Mouse (Mus musculus): ENCODE results near the gene Sbno1. TPM values are rescaled to one million over a fixed set of nuclear protein-coding genes. Genes with fewer than 3 reads are reported as not detected.

Sbno1 gene
- polyA plus RNA-seq, 1 experiment from 2014 or later, result 93.5 TPM

DNA sequence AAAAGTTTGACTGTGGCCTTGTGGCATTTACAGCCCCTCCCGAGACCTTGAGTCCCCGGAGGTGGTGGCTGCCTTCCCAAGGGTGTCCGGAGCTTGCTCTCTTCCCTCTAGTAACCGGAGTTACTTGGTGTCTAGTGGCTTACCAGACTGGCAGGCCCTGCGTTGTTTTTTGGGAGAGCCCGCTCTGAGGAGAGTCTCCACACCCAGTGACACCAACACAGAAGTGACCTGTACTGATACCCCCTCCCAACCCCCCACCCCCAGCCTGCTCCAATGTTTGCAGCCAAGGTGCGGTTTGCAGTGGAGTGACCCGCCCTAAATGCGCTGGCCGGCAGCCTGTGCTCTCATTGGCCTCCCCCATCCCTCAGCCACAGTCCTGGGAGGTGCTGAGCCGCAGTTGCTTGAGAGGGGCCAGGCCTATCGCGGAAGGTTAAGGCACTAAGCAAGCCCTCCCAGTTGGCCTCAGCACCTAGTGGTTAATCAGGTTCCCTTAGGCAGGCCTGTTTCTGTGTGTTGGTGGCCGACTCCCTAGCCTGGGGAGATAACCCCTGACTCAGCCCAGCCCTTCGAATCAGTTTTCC, 20.6 kb upstream of the Sbno1 start:
- peak; percentile 85 for DNase-seq (ENCODE audit: low spot score)
- H3K27me3 ChIP-seq (replicated peaks; ENCODE audit: control insufficient read depth, insufficient read depth, low read length), result no peaks in the 10 kb centered on the region
- H3K9ac ChIP-seq (ENCODE audit: low read length), result peak overlapping the region; percentile 86
- WGBS, result 2% methylated on average over 15 of the region's 15 CpGs
- H3K36me3 ChIP-seq (ENCODE audit: control insufficient read depth, insufficient read depth, low read length), result peaks cover 47% of the 10 kb centered on the region
- H3K4me2 ChIP-seq (ENCODE audit: low read length), result peak overlapping the region; percentile 68
- H3K9me3 ChIP-seq (ENCODE audit: control insufficient read depth, low read length), result no peaks in the 10 kb centered on the region
- H3K27ac ChIP-seq (ENCODE audit: low read depth), result peak overlapping the region; percentile 88
- peak; percentile 75 for ATAC-seq (replicated peaks; ENCODE audit: low FRiP score, low TSS enrichment, low read depth)
- H3K4me3 ChIP-seq (ENCODE audit: low read depth, low read length), result peak overlapping the region; percentile 76
- H3K4me1 ChIP-seq (replicated peaks; ENCODE audit: control insufficient read depth, insufficient read depth, low read length), result peaks cover 18% of the 10 kb centered on the region

DNA sequence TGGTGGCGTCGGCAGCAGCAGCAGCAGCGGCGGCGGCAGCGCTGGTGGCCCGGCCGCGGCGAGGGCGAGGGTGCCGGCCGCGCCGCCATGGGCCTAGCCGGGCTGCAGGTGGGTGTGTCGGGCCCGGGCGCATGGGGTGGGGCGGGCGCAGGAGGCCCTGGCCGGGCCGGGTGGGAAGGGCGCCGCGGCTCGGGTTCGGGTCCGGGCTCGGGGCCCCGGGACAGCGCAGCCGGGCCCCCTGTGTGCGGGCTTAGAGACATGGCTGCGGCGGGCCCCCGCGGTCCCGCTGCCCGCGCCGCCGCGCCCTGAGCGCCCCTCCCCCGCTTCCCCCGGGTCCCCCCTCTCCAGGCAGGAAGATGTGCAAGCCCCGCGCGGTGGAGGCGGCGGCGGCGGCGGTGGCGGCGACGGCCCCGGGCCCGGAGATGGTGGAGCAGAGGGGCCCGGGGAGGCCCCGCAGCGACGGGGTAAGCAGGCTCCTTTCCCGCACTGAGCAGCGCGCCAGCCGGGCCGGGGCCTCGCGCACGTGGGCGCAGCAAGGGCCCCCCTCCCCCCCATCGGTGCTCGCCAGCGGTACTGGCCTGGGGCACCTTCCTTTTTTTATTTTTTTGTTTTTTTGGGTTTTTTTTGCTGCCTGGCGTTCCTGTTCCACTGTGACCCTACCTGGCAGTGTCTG, 20.0 kb upstream of the Sbno1 start:
- ATAC-seq (replicated peaks; ENCODE audit: low FRiP score, low TSS enrichment, low read depth) (peak; percentile 45), DNase-seq (ENCODE audit: low spot score) (peak; percentile 72)
- H3K4me3 ChIP-seq (ENCODE audit: low read depth, low read length), result peak overlapping the region; percentile 76
- 0% methylated on average over 37 of the region's 77 CpGs for WGBS
- H3K4me1 ChIP-seq (replicated peaks; ENCODE audit: control insufficient read depth, insufficient read depth, low read length), result peaks cover 20% of the 10 kb centered on the region
- peaks cover 41% of the 10 kb centered on the region for H3K36me3 ChIP-seq (ENCODE audit: control insufficient read depth, insufficient read depth, low read length)
- H3K27ac ChIP-seq (ENCODE audit: low read depth), result peak overlapping the region; percentile 88
- H3K9me3 ChIP-seq (ENCODE audit: control insufficient read depth, low read length), result no peaks in the 10 kb centered on the region
- H3K4me2 ChIP-seq (ENCODE audit: low read length), result peak overlapping the region; percentile 68
- H3K9ac ChIP-seq (ENCODE audit: low read length), result peak overlapping the region; percentile 86
- no peaks in the 10 kb centered on the region for H3K27me3 ChIP-seq (replicated peaks; ENCODE audit: control insufficient read depth, insufficient read depth, low read length)

- peak; percentile 86 for DNase-seq (ENCODE audit: low spot score)
- Histone ChIP-seq H3K27me3 (replicated peaks; ENCODE audit: control insufficient read depth, insufficient read depth, low read length) (no peaks in the 10 kb centered on the region), H3K4me2 (ENCODE audit: low read length) (peak overlapping the region; percentile 68), H3K9ac (ENCODE audit: low read length) (peak overlapping the region; percentile 86), H3K36me3 (ENCODE audit: control insufficient read depth, insufficient read depth, low read length) (peaks cover 32% of the 10 kb centered on the region), H3K4me3 (ENCODE audit: low read depth, low read length) (peak overlapping the region; percentile 76), H3K27ac (ENCODE audit: low read depth) (peak overlapping the region; percentile 88), H3K4me1 (replicated peaks; ENCODE audit: control insufficient read depth, insufficient read depth, low read length) (peaks cover 24% of the 10 kb centered on the region), H3K9me3 (ENCODE audit: control insufficient read depth, low read length) (no peaks in the 10 kb centered on the region)
- 5% methylated on average over 61 of the region's 66 CpGs for WGBS
- ATAC-seq (replicated peaks; ENCODE audit: low FRiP score, low TSS enrichment, low read depth), result peak; percentile 83
These were observed 19.1 kb upstream of the Sbno1 start for GRCm38 (mm10) chr5:124444661-124445561.

- peaks cover 25% of the 10 kb centered on the region for H3K36me3 ChIP-seq (ENCODE audit: control insufficient read depth, insufficient read depth, low read length)
- ATAC-seq (replicated peaks; ENCODE audit: low FRiP score, low TSS enrichment, low read depth), result no peak
- H3K27me3 ChIP-seq (replicated peaks; ENCODE audit: control insufficient read depth, insufficient read depth, low read length), result no peaks in the 10 kb centered on the region
- H3K4me1 ChIP-seq (replicated peaks; ENCODE audit: control insufficient read depth, insufficient read depth, low read length), result peaks cover 24% of the 10 kb centered on the region
- no peak overlapping the region for H3K9ac ChIP-seq (ENCODE audit: low read length)
- no peak for DNase-seq (ENCODE audit: low spot score)
- no peaks in the 10 kb centered on the region for H3K9me3 ChIP-seq (ENCODE audit: control insufficient read depth, low read length)
- peak overlapping the region; percentile 68; the same call in 1 of the 2 replicates for H3K4me2 ChIP-seq (ENCODE audit: low read length)
- H3K4me3 ChIP-seq (ENCODE audit: low read depth, low read length), result peak overlapping the region; percentile 76; the same call in 1 of the 2 replicates
- WGBS, result 66% methylated on average over 3 of the region's 3 CpGs
- H3K27ac ChIP-seq (ENCODE audit: low read depth), result no peak overlapping the region
These were observed 18.4 kb upstream of the Sbno1 start for GRCm38 (mm10) chr5:124444208-124444607.

GRCm38 (mm10) chr5:124442628-124443027, 16.8 kb upstream of the Sbno1 start:
- no peak overlapping the region for H3K9ac ChIP-seq (ENCODE audit: low read length)
- peaks cover 10% of the 10 kb centered on the region for H3K36me3 ChIP-seq (ENCODE audit: control insufficient read depth, insufficient read depth, low read length)
- no peak overlapping the region for H3K4me3 ChIP-seq (ENCODE audit: low read depth, low read length)
- ATAC-seq (replicated peaks; ENCODE audit: low FRiP score, low TSS enrichment, low read depth) (no peak), DNase-seq (ENCODE audit: low spot score) (no peak)
- 81% methylated on average over 2 of the region's 2 CpGs for WGBS
- peaks cover 24% of the 10 kb centered on the region for H3K4me1 ChIP-seq (replicated peaks; ENCODE audit: control insufficient read depth, insufficient read depth, low read length)
- H3K27ac ChIP-seq (ENCODE audit: low read depth), result no peak overlapping the region
- H3K9me3 ChIP-seq (ENCODE audit: control insufficient read depth, low read length), result no peaks in the 10 kb centered on the region
- no peaks in the 10 kb centered on the region for H3K27me3 ChIP-seq (replicated peaks; ENCODE audit: control insufficient read depth, insufficient read depth, low read length)
- H3K4me2 ChIP-seq (ENCODE audit: low read length), result no peak overlapping the region

DNA sequence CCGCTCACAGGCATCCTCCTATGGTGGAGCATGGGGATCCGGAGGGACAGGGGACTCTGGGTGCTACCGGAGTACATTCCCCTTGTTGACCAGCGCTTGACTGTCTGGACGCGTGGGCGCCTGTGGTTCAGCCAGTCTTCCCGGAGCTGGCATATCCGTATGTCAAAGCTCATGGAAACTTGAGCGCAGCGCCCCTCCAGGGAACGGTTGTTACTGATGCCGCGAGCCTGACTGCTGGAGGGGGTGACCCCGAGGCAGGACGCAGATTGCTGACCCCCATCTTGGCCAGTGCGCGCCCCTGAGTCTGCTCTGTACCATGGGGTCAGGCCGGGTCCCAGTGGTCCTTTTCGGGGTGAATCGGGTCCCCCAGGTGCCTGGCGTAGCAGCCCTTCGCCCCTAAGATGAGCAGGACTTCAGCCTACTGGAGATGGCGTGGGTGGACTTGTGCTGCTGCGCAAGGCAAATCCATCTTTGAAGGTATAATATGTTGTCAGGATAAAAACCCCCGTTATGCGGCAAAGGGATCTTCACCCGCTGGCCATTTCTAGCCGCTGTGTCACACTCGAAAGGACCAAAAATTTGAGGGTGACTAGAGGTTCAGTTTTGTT, 14.4 kb upstream of the Sbno1 start:
- 1% methylated on average over 30 of the region's 30 CpGs for WGBS
- DNase-seq (ENCODE audit: low spot score), result no peak
- no peak; the same call in none of the 2 replicates for ATAC-seq (replicated peaks; ENCODE audit: low FRiP score, low TSS enrichment, low read depth)

DNA sequence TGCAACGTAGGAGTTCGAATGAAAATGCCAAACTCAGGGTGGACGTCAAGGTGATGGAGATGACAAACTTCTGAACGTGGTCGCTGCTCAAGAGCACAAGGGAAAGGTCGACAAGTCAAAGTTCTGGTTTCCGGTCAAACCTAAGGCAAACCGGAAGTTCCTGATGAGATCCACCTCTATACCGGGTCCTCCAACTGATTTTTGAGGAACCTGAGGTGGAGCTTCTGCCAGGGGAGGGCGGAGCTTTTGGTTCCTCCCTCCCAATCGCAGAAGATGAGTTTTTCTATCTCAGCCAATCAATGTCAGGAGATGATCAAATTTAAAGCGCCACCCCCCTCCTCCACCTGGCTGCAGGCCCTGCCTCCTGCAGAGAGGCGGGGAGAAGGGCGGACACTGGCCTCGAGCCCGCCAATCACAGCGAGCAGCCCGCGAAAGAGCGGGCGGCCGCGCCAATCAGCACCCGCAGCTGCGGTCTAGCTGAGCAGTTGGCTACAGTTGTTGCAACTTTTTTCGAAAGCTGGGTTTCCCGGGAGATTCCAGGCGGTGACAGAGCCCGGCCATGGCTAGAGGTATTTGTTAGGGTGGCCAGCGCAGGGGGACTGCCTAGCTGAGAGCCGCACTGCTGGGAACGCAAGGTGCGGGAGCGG, 13.8 kb upstream of the Sbno1 start, which contains the start of gene Kmt5a:
Kmt5a (plus strand) TSS at position 484 of the 647 bp plus-strand sequence.
- Histone ChIP-seq H3K9ac (ENCODE audit: low read length) (peak within 1 kb of the TSS; percentile 74), H3K4me2 (ENCODE audit: low read length) (peak within 1 kb of the TSS; percentile 98), H3K36me3 (ENCODE audit: control insufficient read depth, insufficient read depth, low read length) (no peaks in the 10 kb centered on the region), H3K27me3 (replicated peaks; ENCODE audit: control insufficient read depth, insufficient read depth, low read length) (no peaks in the 10 kb centered on the region), H3K27ac (ENCODE audit: low read depth) (peak within 1 kb of the TSS; percentile 88), H3K4me3 (ENCODE audit: low read depth, low read length) (peak within 1 kb of the TSS; percentile 75), H3K4me1 (replicated peaks; ENCODE audit: control insufficient read depth, insufficient read depth, low read length) (peaks cover 10% of the 10 kb centered on the region), H3K9me3 (ENCODE audit: control insufficient read depth, low read length) (no peaks in the 10 kb centered on the region)
- DNase-seq (ENCODE audit: low spot score) (peak; percentile 93), ATAC-seq (replicated peaks; ENCODE audit: low FRiP score, low TSS enrichment, low read depth) (peak; percentile 97)
- WGBS, result under 1% methylated on average over 34 of the region's 34 CpGs

More for the DNA sequence above, 14.4 kb upstream of the Sbno1 start:
- no peaks in the 10 kb centered on the region for H3K9me3 ChIP-seq (ENCODE audit: control insufficient read depth, low read length)
- H3K4me2 ChIP-seq (ENCODE audit: low read length), result peak overlapping the region; percentile 98
- peak overlapping the region; percentile 75 for H3K4me3 ChIP-seq (ENCODE audit: low read depth, low read length)
- no peaks in the 10 kb centered on the region for H3K36me3 ChIP-seq (ENCODE audit: control insufficient read depth, insufficient read depth, low read length)
- peaks cover 14% of the 10 kb centered on the region for H3K4me1 ChIP-seq (replicated peaks; ENCODE audit: control insufficient read depth, insufficient read depth, low read length)
- H3K9ac ChIP-seq (ENCODE audit: low read length), result peak overlapping the region; percentile 74
- H3K27me3 ChIP-seq (replicated peaks; ENCODE audit: control insufficient read depth, insufficient read depth, low read length), result no peaks in the 10 kb centered on the region
- peak overlapping the region; percentile 88 for H3K27ac ChIP-seq (ENCODE audit: low read depth)
